Mouse (Mus musculus): ENCODE results near the gene Gm20604.

DNA sequence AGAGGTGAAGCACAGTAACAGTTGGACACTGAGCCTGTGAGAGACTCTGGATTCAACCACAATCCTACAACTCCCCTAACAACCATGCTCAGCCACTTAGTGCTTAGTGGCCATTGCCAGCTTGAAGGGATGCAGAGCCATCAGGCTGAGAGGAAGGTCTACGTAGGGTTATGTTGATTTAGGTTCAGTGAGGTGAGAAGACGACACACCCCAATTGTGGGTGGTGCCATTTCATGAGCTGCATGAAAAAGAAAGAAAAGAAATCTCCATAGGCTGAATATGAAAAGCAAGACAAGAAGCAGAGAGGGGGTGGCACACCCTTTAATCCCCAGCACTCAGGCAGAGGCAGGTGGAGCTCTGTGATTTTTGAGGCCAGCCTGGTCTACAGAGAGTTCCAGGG is 44.4 kb downstream of the Gm20604 start:
- TF ChIP-seq CTCF (IDR thresholded peaks at IDR 0.05; ENCODE audit: control insufficient read depth, insufficient read depth, insufficient replicate concordance, low read depth, low read length), result no peak
- TF ChIP-seq POLR2A (IDR thresholded peaks at IDR 0.05; ENCODE audit: control insufficient read depth, low read depth, low read length), result no peak
